Mouse (Mus musculus) brain, embryonic 14.5 days (tissue): ENCODE measurements around the gene Prex1.

Experiments
- CTCF ChIP-seq: fragments of 200-500 bp; IDR thresholded peaks from 2 replicates; pipeline ENCODE4 v1.5.1; 2012; ENCODE audit warnings: inconsistent platforms, mild to moderate bottlenecking, moderate library complexity, borderline replicate concordance; ENCODE audit not compliant: insufficient read depth, insufficient read length; ENCODE audit errors: extremely low read depth
- POLR2A ChIP-seq: fragments of 200-500 bp; IDR thresholded peaks from 2 replicates; pipeline ENCODE4 v1.6.1; 2012; ENCODE audit warnings: mild to moderate bottlenecking, inconsistent platforms, borderline replicate concordance; ENCODE audit not compliant: poor library complexity, insufficient read depth, insufficient read length, severe bottlenecking; ENCODE audit errors: extremely low read depth

- TF ChIP-seq POLR2A (no peak), CTCF (no peak; the same call in 1 of the 2 replicates)
Measured at GRCm38 (mm10) chr2:166598453-166599155, 115.0 kb downstream of the Prex1 start.
